Mouse (Mus musculus) kidney, embryonic 16.5 days (tissue): ENCODE results near the gene Rack1. TPM values are rescaled to one million over a fixed set of nuclear protein-coding genes. Genes with fewer than 3 reads are reported as not detected.
"Not testable (repeated sequence)": the region's sequence is repeated elsewhere in the genome, so short reads cannot be mapped to it uniquely, and the experiment has no call there.

ENCODE experiments used
- ATAC-seq: fragments of 200-750 bp; cut with Nextera tagmentation; 2 replicates; pipeline ENCODE4 v1.8.0; 2017; ENCODE audit warnings: moderate TSS enrichment; ENCODE audit not compliant: low FRiP score, low TSS enrichment
- H3K27ac ChIP-seq: fragments of 300-500 bp; sonication (generic); 2 replicates; pipeline ENCODE4 v1.5.1; 2014; ENCODE audit warnings: low read length
- H3K27me3 ChIP-seq: fragments of 300-500 bp; sonication (generic); 2 replicates; pipeline ENCODE4 v1.6.1; 2014; ENCODE audit warnings: low read length, control low read depth, mixed read lengths; ENCODE audit not compliant: insufficient read depth
- H3K36me3 ChIP-seq: fragments of 300-500 bp; sonication (generic); 2 replicates; pipeline ENCODE4 v1.6.1; 2014; ENCODE audit warnings: low read length, control low read depth, mixed read lengths; ENCODE audit not compliant: insufficient read depth
- H3K4me1 ChIP-seq: fragments of 300-500 bp; sonication (generic); 2 replicates; pipeline ENCODE4 v1.6.1; 2014; ENCODE audit warnings: low read length, control low read depth, mixed read lengths; ENCODE audit not compliant: insufficient read depth
- H3K4me2 ChIP-seq: fragments of 300-500 bp; sonication (generic); replicated peaks from 2 replicates; pipeline ENCODE4 v1.6.1; 2014; ENCODE audit warnings: low read depth, low read length
- H3K4me3 ChIP-seq: fragments of 300-500 bp; sonication (generic); 2 replicates; pipeline ENCODE4 v1.5.1; 2014; ENCODE audit warnings: mild to moderate bottlenecking, low read length
- H3K9ac ChIP-seq: fragments of 300-500 bp; sonication (generic); replicated peaks from 2 replicates; pipeline ENCODE4 v1.6.1; 2014; ENCODE audit warnings: low read length
- H3K9me3 ChIP-seq: fragments of 300-500 bp; sonication (generic); 2 replicates; pipeline ENCODE4 v1.6.1; 2016; ENCODE audit warnings: low read length, control low read depth
- WGBS: fragments of 180-500 bp; shearing (Covaris S2); extraction: QIAGEN DNeasy Blood & Tissue Kit; methylation state at CpG from one replicate; pipeline ENCODE4 v1.1.7; 2014; 5-methylcytosine and 5-hydroxymethylcytosine counted together
- polyA plus RNA-seq: library from polyadenylated mRNA; unstranded; fragments of >200 nt; fragmentation: Nextera tagmentation; extraction: Ambion mirVana; gene quantifications from 2 replicates; pipeline ENCODE4 v1.2.1, GENCODE M21; 2015

The Rack1 gene
- polyA plus RNA-seq, 1 experiment from 2014 or later: 712 TPM

DNA sequence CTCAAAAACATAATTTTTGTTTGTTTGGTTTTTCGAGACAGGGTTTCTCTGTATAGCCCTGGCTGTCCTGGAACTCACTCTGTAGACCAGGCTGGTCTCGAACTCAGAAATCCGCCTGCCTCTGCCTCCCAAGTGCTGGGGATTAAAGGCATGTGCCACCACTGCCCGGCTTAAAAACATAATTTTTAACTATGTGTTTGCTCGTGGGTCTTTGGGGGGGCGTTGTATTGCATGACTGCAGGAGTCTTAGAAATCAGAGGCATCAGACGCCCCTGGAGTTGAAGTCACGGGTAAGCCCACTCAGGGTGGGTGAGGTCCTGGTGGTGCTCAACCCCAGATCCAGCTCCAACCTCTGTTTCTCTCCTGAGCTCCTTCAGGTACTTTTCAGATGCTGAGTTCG, 8.2 kb upstream of the Rack1 start:
- H3K27ac ChIP-seq, H3K9ac ChIP-seq, H3K4me3 ChIP-seq, H3K4me2 ChIP-seq, ATAC-seq, H3K36me3 ChIP-seq, H3K27me3 ChIP-seq, H3K9me3 ChIP-seq: not testable (repeated sequence)
- WGBS: 85% methylated on average over 9 of the region's 9 CpGs
- peaks cover 19% of the 10 kb centered on the region; the same call in 1 of the 2 replicates for H3K4me1 ChIP-seq

DNA sequence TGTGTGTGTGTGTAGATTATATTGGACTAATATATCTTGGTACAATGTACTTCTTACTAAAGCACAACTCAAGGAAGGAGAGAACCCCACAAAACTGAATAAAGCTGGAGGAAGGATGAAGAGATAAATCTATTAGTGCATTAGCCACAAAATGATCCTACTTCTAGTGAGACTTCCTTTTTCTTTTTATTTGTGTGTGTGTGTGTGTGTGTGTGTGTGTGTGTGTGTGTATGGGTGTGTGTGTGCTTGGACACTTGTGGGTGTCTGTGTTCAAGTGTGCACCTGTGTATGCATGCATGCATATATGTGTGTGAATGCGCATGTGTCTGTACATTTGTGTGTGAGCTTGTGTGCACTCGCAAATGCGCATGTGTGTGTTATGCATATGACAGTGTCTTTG, 6.9 kb upstream of the Rack1 start:
- WGBS: 97% methylated on average over 3 of the region's 3 CpGs

DNA sequence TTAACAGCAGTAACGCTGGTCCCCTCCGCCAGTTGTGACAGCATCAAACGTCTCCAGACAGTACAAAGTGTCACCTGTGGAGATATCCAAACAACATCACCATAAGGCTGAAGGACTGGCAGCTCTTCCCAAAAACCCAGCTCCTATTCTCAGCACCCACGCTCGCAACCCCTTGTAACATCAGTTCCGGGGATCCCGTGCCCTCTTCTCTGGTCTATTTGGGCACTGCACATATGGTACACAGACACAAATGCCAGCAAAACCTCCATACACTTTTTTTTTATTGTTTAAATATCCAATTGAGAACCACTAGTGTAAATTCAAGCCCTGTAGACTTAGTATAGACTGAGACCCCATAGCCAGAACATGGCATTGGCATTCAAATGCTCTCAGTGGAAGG, 4.9 kb upstream of the Rack1 start:
- Histone ChIP-seq H3K9ac (no peak overlapping the region), H3K27me3 (no peaks in the 10 kb centered on the region), H3K4me3 (no peak overlapping the region), H3K4me2 (no peak overlapping the region), H3K27ac (no peak overlapping the region), H3K4me1 (peaks cover 20% of the 10 kb centered on the region; the same call in 1 of the 2 replicates), H3K36me3 (no peaks in the 10 kb centered on the region), H3K9me3 (no peaks in the 10 kb centered on the region)
- WGBS: 93% methylated on average over 7 of the region's 7 CpGs
- no peak for ATAC-seq

More for the DNA sequence above, 6.9 kb upstream of the Rack1 start:
- H3K4me1 ChIP-seq: peaks cover 15% of the 10 kb centered on the region; the same call in 1 of the 2 replicates
- H3K9ac ChIP-seq: no peak overlapping the region
- H3K36me3 ChIP-seq: no peaks in the 10 kb centered on the region
- no peak overlapping the region for H3K4me3 ChIP-seq
- no peak for ATAC-seq
- no peaks in the 10 kb centered on the region for H3K27me3 ChIP-seq
- H3K4me2 ChIP-seq: no peak overlapping the region
- no peak overlapping the region for H3K27ac ChIP-seq
- H3K9me3 ChIP-seq: no peaks in the 10 kb centered on the region

- Histone ChIP-seq H3K27ac (no peak overlapping the region), H3K9ac (no peak overlapping the region), H3K4me2 (no peak overlapping the region), H3K4me3 (no peak overlapping the region), H3K36me3 (peaks cover under 1% of the 10 kb centered on the region; the same call in 1 of the 2 replicates), H3K27me3 (no peaks in the 10 kb centered on the region), H3K4me1 (peaks cover 10% of the 10 kb centered on the region; the same call in 1 of the 2 replicates), H3K9me3 (no peaks in the 10 kb centered on the region)
- 76% methylated on average over 4 of the region's 4 CpGs for WGBS
- ATAC-seq: no peak
These were observed 3.8 kb upstream of the Rack1 start for GRCm38 (mm10) chr11:48796290-48796689.

DNA sequence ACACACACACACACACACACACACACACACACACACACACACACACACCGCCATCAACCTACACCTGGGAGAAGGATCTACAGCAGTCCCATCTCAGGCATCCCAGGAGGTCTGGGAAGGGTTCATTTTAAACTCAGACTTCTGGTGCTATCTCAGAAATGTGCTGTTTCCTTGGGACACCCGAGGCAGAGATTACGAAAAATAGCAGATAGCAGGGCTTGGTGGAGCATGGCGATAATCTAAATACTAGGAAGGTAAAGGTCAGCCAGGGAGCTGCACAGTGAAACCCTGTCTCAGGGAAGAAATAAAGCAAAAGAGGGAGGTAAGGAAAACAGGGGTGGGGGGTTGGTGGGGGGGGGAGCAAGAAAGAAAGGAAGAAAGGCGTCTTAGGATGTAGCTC, 2.8 kb upstream of the Rack1 start:
- WGBS: 76% methylated on average over 5 of the region's 5 CpGs

GRCm38 (mm10) chr11:48798308-48798707, 1.8 kb upstream of the Rack1 start:
- 84% methylated on average over 7 of the region's 7 CpGs for WGBS
- no peak overlapping the region for H3K27ac ChIP-seq

More for the DNA sequence above, 2.8 kb upstream of the Rack1 start:
- H3K9me3 ChIP-seq: no peaks in the 10 kb centered on the region
- peaks cover 18% of the 10 kb centered on the region for H3K4me1 ChIP-seq
- H3K9ac ChIP-seq: no peak overlapping the region
- H3K4me2 ChIP-seq: no peak overlapping the region
- no peak for ATAC-seq
- H3K27me3 ChIP-seq: no peaks in the 10 kb centered on the region
- H3K27ac ChIP-seq: no peak overlapping the region
- H3K36me3 ChIP-seq: peaks cover 10% of the 10 kb centered on the region
- H3K4me3 ChIP-seq: no peak overlapping the region

DNA sequence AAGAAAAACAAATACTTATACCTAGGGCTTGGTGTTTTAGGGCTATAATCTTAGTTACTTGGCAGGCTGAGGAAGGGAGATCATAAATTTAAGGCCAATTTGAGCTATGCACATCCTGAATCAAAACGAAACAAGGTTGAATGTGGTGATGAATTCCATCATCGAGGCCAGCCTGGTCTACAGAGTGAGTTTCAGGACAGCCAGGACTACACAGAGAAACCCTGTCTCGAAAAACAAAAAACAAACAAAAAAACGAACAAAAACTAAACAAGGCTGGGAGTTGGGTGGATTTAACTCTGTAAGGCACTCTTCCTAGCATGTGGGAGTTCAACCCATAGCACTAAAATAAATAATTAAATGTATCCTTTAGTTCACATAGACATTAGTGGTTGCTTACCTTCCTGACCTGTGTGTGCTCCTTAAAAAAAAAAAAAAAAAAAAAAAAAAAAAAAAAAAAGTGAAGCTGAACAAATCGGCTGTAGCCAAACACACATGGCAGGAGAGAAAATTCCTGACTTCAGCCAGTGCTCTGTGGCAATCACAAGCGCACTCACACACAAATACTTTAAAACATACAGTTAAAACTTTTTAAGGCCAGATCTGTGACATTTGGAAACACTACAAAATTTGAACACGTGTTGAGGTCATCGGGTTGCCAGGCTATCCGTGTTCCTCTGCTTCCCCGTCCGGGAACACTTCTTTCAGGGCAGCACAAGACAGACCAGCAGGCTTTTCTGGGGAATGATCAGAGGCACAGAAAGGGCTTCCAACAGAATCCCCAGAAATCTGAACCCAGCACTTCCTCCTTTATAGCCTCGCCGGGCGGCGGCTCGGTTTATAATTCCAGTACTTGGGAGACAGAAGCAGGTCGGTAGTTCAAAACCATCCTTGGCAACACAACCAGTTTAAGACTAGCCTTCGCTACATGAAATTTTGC, 880 bp upstream of the Rack1 start:
- Histone ChIP-seq H3K9me3 (no peaks in the 10 kb centered on the region), H3K36me3 (peaks cover 30% of the 10 kb centered on the region), H3K4me2 (peak overlapping the region; percentile 77), H3K27ac (peak overlapping the region; percentile 98), H3K4me3 (peak overlapping the region; percentile 97), H3K4me1 (peaks cover 24% of the 10 kb centered on the region), H3K27me3 (no peaks in the 10 kb centered on the region), H3K9ac (peak overlapping the region; percentile 68)
- ATAC-seq: 0 out of 2 replicates have a peak, but pooled peaks have one; percentile 13
- WGBS: 4% methylated on average over 18 of the region's 18 CpGs

More at GRCm38 (mm10) chr11:48798308-48798707, 1.8 kb upstream of the Rack1 start:
- Histone ChIP-seq H3K27me3 (no peaks in the 10 kb centered on the region), H3K4me1 (peaks cover 24% of the 10 kb centered on the region), H3K36me3 (peaks cover 21% of the 10 kb centered on the region), H3K4me3 (peak overlapping the region; percentile 12), H3K4me2 (peak overlapping the region; percentile 77), H3K9ac (peak overlapping the region; percentile 51; the same call in 1 of the 2 replicates), H3K9me3 (no peaks in the 10 kb centered on the region)
- ATAC-seq: no peak

- H3K27ac ChIP-seq: no peak overlapping the region
- ATAC-seq: no peak
- peak overlapping the region; percentile 77 for H3K4me2 ChIP-seq
- no peaks in the 10 kb centered on the region for H3K27me3 ChIP-seq
- H3K36me3 ChIP-seq: peaks cover 57% of the 10 kb centered on the region
- H3K9ac ChIP-seq: peak overlapping the region; percentile 95
- WGBS: 69% methylated on average over 17 of the region's 17 CpGs
- peaks cover 24% of the 10 kb centered on the region for H3K4me1 ChIP-seq
- H3K9me3 ChIP-seq: no peaks in the 10 kb centered on the region
- H3K4me3 ChIP-seq: peak overlapping the region; percentile 97
These were observed 2.0 kb downstream of the Rack1 start for GRCm38 (mm10) chr11:48801831-48802772.

DNA sequence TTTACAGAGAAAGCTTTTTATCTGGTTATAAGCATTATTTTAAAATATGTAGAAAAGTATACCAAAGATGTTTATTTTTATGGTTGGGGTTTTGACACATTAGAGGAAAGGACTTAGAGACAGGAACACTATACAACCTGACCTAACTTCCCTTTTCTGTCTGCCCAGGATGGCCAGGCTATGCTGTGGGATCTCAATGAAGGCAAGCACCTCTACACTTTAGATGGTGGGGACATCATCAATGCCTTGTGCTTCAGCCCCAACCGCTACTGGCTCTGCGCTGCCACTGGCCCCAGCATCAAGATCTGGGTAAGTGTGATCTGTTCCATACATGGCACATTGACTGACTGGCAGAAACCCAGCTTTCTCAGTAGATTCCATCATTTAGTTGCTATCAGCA, 3.9 kb downstream of the Rack1 start:
- peaks cover 17% of the 10 kb centered on the region for H3K4me1 ChIP-seq
- no peak for ATAC-seq
- H3K4me3 ChIP-seq: no peak overlapping the region
- H3K27ac ChIP-seq: no peak overlapping the region
- H3K9ac ChIP-seq: no peak overlapping the region
- no peaks in the 10 kb centered on the region for H3K9me3 ChIP-seq
- H3K27me3 ChIP-seq: no peaks in the 10 kb centered on the region
- no peak overlapping the region for H3K4me2 ChIP-seq
- 98% methylated on average over 2 of the region's 2 CpGs for WGBS
- peaks cover 75% of the 10 kb centered on the region for H3K36me3 ChIP-seq
